Mouse (Mus musculus): ENCODE data around the gene Endov. TPM values are rescaled to one million over a fixed set of nuclear protein-coding genes. Genes with fewer than 3 reads are reported as not detected.

Gene Endov
- polyA plus RNA-seq, 1 experiment from 2014 or later: 4.6 TPM

GRCm38 (mm10) chr11:119514967-119515636 lies 24.0 kb downstream of the Endov start:
- 9% methylated on average over 21 of the region's 21 CpGs for WGBS (ENCODE audit: insufficient replicate concordance)
- ATAC-seq (ENCODE audit: low read depth): no peak
- peaks cover 12% of the 10 kb centered on the region for H3K27me3 ChIP-seq (ENCODE audit: control insufficient read depth, insufficient read depth, low read depth, low read length)
- no peaks in the 10 kb centered on the region for H3K9me3 ChIP-seq (replicated peaks; ENCODE audit: control insufficient read depth, low read length)
- no peak overlapping the region for H3K4me3 ChIP-seq (ENCODE audit: low read depth, low read length)
- no peaks in the 10 kb centered on the region for H3K4me1 ChIP-seq (ENCODE audit: control insufficient read depth, low read depth, low read length)
- no peaks in the 10 kb centered on the region for H3K36me3 ChIP-seq (ENCODE audit: control insufficient read depth, insufficient read depth)
- no peak overlapping the region for H3K9ac ChIP-seq (ENCODE audit: low read depth, low read length)
- no peak overlapping the region; the same call in 1 of the 2 replicates for H3K4me2 ChIP-seq (ENCODE audit: low read depth, low read length)
- no peak overlapping the region for H3K27ac ChIP-seq (ENCODE audit: low read length)

- Histone ChIP-seq H3K27ac (ENCODE audit: low read length) (no peak overlapping the region), H3K4me1 (ENCODE audit: control insufficient read depth, low read depth, low read length) (no peaks in the 10 kb centered on the region), H3K9me3 (replicated peaks; ENCODE audit: control insufficient read depth, low read length) (no peaks in the 10 kb centered on the region), H3K9ac (ENCODE audit: low read depth, low read length) (no peak overlapping the region), H3K36me3 (ENCODE audit: control insufficient read depth, insufficient read depth) (no peaks in the 10 kb centered on the region), H3K27me3 (ENCODE audit: control insufficient read depth, insufficient read depth, low read depth, low read length) (peaks cover 12% of the 10 kb centered on the region), H3K4me2 (ENCODE audit: low read depth, low read length) (no peak overlapping the region), H3K4me3 (ENCODE audit: low read depth, low read length) (no peak overlapping the region)
- WGBS (ENCODE audit: insufficient replicate concordance): 60% methylated on average over 16 of the region's 16 CpGs
- ATAC-seq (ENCODE audit: low read depth): no peak
Measured at GRCm38 (mm10) chr11:119515823-119516676, 24.9 kb downstream of the Endov start.

- H3K27me3 ChIP-seq (ENCODE audit: control insufficient read depth, insufficient read depth, low read depth, low read length): peaks cover 12% of the 10 kb centered on the region
- no peaks in the 10 kb centered on the region for H3K9me3 ChIP-seq (replicated peaks; ENCODE audit: control insufficient read depth, low read length)
- H3K27ac ChIP-seq (ENCODE audit: low read length): no peak overlapping the region
- H3K36me3 ChIP-seq (ENCODE audit: control insufficient read depth, insufficient read depth): no peaks in the 10 kb centered on the region
- WGBS (ENCODE audit: insufficient replicate concordance): 49% methylated on average over 12 of the region's 12 CpGs
- no peaks in the 10 kb centered on the region for H3K4me1 ChIP-seq (ENCODE audit: control insufficient read depth, low read depth, low read length)
- no peak overlapping the region for H3K4me2 ChIP-seq (ENCODE audit: low read depth, low read length)
- no peak for ATAC-seq (ENCODE audit: low read depth)
- no peak overlapping the region for H3K4me3 ChIP-seq (ENCODE audit: low read depth, low read length)
- no peak overlapping the region for H3K9ac ChIP-seq (ENCODE audit: low read depth, low read length)
Measured at GRCm38 (mm10) chr11:119516677-119517361, 25.7 kb downstream of the Endov start.

- no peaks in the 10 kb centered on the region for H3K9me3 ChIP-seq (replicated peaks; ENCODE audit: control insufficient read depth, low read length)
- H3K4me3 ChIP-seq (ENCODE audit: low read depth, low read length): no peak overlapping the region
- H3K27ac ChIP-seq (ENCODE audit: low read length): no peak overlapping the region
- peaks cover 9% of the 10 kb centered on the region for H3K27me3 ChIP-seq (ENCODE audit: control insufficient read depth, insufficient read depth, low read depth, low read length)
- no peak for ATAC-seq (ENCODE audit: low read depth)
- H3K9ac ChIP-seq (ENCODE audit: low read depth, low read length): no peak overlapping the region
- no peaks in the 10 kb centered on the region for H3K36me3 ChIP-seq (ENCODE audit: control insufficient read depth, insufficient read depth)
- 75% methylated on average over 1 of the region's 1 CpGs for WGBS (ENCODE audit: insufficient replicate concordance)
- H3K4me2 ChIP-seq (ENCODE audit: low read depth, low read length): no peak overlapping the region
- H3K4me1 ChIP-seq (ENCODE audit: control insufficient read depth, low read depth, low read length): no peaks in the 10 kb centered on the region
Measured at GRCm38 (mm10) chr11:119519387-119519786, 28.2 kb downstream of the Endov start.

- Histone ChIP-seq H3K9ac (ENCODE audit: low read depth, low read length) (no peak overlapping the region), H3K4me2 (ENCODE audit: low read depth, low read length) (no peak overlapping the region), H3K4me1 (ENCODE audit: control insufficient read depth, low read depth, low read length) (peaks cover 3% of the 10 kb centered on the region), H3K36me3 (ENCODE audit: control insufficient read depth, insufficient read depth) (no peaks in the 10 kb centered on the region), H3K27ac (ENCODE audit: low read length) (no peak overlapping the region), H3K4me3 (ENCODE audit: low read depth, low read length) (no peak overlapping the region), H3K9me3 (replicated peaks; ENCODE audit: control insufficient read depth, low read length) (no peaks in the 10 kb centered on the region), H3K27me3 (ENCODE audit: control insufficient read depth, insufficient read depth, low read depth, low read length) (peaks cover 3% of the 10 kb centered on the region; the same call in 1 of the 2 replicates)
- WGBS (ENCODE audit: insufficient replicate concordance): 48% methylated on average over 5 of the region's 5 CpGs
- no peak for ATAC-seq (ENCODE audit: low read depth)
Measured at GRCm38 (mm10) chr11:119520005-119520712, 29.0 kb downstream of the Endov start.

- Histone ChIP-seq H3K9ac (ENCODE audit: low read depth, low read length) (no peak overlapping the region), H3K4me1 (ENCODE audit: control insufficient read depth, low read depth, low read length) (peaks cover 3% of the 10 kb centered on the region), H3K27me3 (ENCODE audit: control insufficient read depth, insufficient read depth, low read depth, low read length) (no peaks in the 10 kb centered on the region; the same call in 1 of the 2 replicates), H3K4me3 (ENCODE audit: low read depth, low read length) (no peak overlapping the region), H3K4me2 (ENCODE audit: low read depth, low read length) (no peak overlapping the region), H3K27ac (ENCODE audit: low read length) (no peak overlapping the region), H3K36me3 (ENCODE audit: control insufficient read depth, insufficient read depth) (no peaks in the 10 kb centered on the region), H3K9me3 (replicated peaks; ENCODE audit: control insufficient read depth, low read length) (no peaks in the 10 kb centered on the region)
- no peak for ATAC-seq (ENCODE audit: low read depth)
Measured at GRCm38 (mm10) chr11:119520713-119521063, 29.5 kb downstream of the Endov start.

- Histone ChIP-seq H3K9me3 (replicated peaks; ENCODE audit: control insufficient read depth, low read length) (no peaks in the 10 kb centered on the region), H3K4me2 (ENCODE audit: low read depth, low read length) (no peak overlapping the region), H3K9ac (ENCODE audit: low read depth, low read length) (no peak overlapping the region), H3K36me3 (ENCODE audit: control insufficient read depth, insufficient read depth) (no peaks in the 10 kb centered on the region), H3K4me3 (ENCODE audit: low read depth, low read length) (no peak overlapping the region), H3K27me3 (ENCODE audit: control insufficient read depth, insufficient read depth, low read depth, low read length) (no peaks in the 10 kb centered on the region), H3K4me1 (ENCODE audit: control insufficient read depth, low read depth, low read length) (peaks cover 3% of the 10 kb centered on the region), H3K27ac (ENCODE audit: low read length) (no peak overlapping the region)
- WGBS (ENCODE audit: insufficient replicate concordance): 56% methylated on average over 6 of the region's 6 CpGs
- no peak for ATAC-seq (ENCODE audit: low read depth)
Measured at GRCm38 (mm10) chr11:119521920-119522710, 31.0 kb downstream of the Endov start.

- Histone ChIP-seq H3K4me3 (ENCODE audit: low read depth, low read length) (no peak overlapping the region), H3K4me1 (ENCODE audit: control insufficient read depth, low read depth, low read length) (peaks cover 3% of the 10 kb centered on the region), H3K27ac (ENCODE audit: low read length) (no peak overlapping the region), H3K9ac (ENCODE audit: low read depth, low read length) (no peak overlapping the region), H3K36me3 (ENCODE audit: control insufficient read depth, insufficient read depth) (no peaks in the 10 kb centered on the region), H3K27me3 (ENCODE audit: control insufficient read depth, insufficient read depth, low read depth, low read length) (no peaks in the 10 kb centered on the region), H3K9me3 (replicated peaks; ENCODE audit: control insufficient read depth, low read length) (no peaks in the 10 kb centered on the region), H3K4me2 (ENCODE audit: low read depth, low read length) (no peak overlapping the region)
- 61% methylated on average over 8 of the region's 8 CpGs for WGBS (ENCODE audit: insufficient replicate concordance)
- ATAC-seq (ENCODE audit: low read depth): no peak
Measured at GRCm38 (mm10) chr11:119522779-119523178, 31.6 kb downstream of the Endov start.
